Comparison of ENCODE assay signal across 8 mouse cellular contexts in genomic region chr17:28013259-28013875, GRCm38 (mm10).
DNase-seq lines count a peak whose midpoint lies in the region; ATAC-seq lines count a peak whose summit lies in the region.

No protein-coding gene starts in this region.

- no peaks in the 10 kb centered on the region for H3K9me3 ChIP-seq in heart, embryonic 16.5 days (replicated peaks; ENCODE audit: control insufficient read depth, low read length)

- H3K4me3 ChIP-seq in heart, embryonic 16.5 days (ENCODE audit: low read length) = peak overlapping the region; percentile 22

- peak; percentile 43 to 48 for DNase-seq in urinary bladder, adult 18-20 months (ENCODE audit: low spot score in 2 of 2)
- no peak for DNase-seq in urinary bladder, adult 2 months (ENCODE audit: low spot score)
- DNase-seq in embryo, embryonic 9.5 days (ENCODE audit: extremely low spot score) = peak; percentile 79
- DNase-seq in kidney, postnatal 14 days = peak; percentile 87
- peak; percentile 90 for DNase-seq in lung, postnatal 25 days (ENCODE audit: low spot score)
- peak; percentile 93 for DNase-seq in retina, postnatal 1 day
- no peak for DNase-seq in cerebellum, adult 8-10 months

- peak overlapping the region; percentile 62 for H3K9ac ChIP-seq in heart, embryonic 16.5 days (ENCODE audit: low read length)

- WGBS in heart, embryonic 16.5 days = 10% methylated on average over 12 of the region's 12 CpGs

- H3K36me3 ChIP-seq in heart, embryonic 16.5 days (ENCODE audit: control insufficient read depth, insufficient read depth) = 0 out of 2 replicates have a peak, but pooled peaks cover 4% of the 10 kb centered on the region

- H3K4me1 ChIP-seq in heart, embryonic 16.5 days (ENCODE audit: control insufficient read depth, insufficient read depth, low read length) = peaks cover 67% of the 10 kb centered on the region

- ATAC-seq in heart, embryonic 16.5 days (replicated peaks; ENCODE audit: extremely low read depth, insufficient read depth, low FRiP score) = peak; percentile 81

- H3K27ac ChIP-seq in heart, embryonic 16.5 days (ENCODE audit: low read length) = peak overlapping the region; percentile 83

- peak overlapping the region; percentile 56 for H3K4me2 ChIP-seq in heart, embryonic 16.5 days (ENCODE audit: low read depth, low read length)

- no peaks in the 10 kb centered on the region for H3K27me3 ChIP-seq in heart, embryonic 16.5 days (ENCODE audit: control insufficient read depth, insufficient read depth, low read length)

Comparison
In these comparisons a context has a peak if more than half of its experiments do, and no peak if none do; other contexts are left out.
1. DNase-seq: peak in urinary bladder, adult 18-20 months (2 of 2), embryo, embryonic 9.5 days (single experiment), kidney, postnatal 14 days (single experiment), lung, postnatal 25 days (single experiment) and retina, postnatal 1 day (single experiment); none in urinary bladder, adult 2 months (single experiment) and cerebellum, adult 8-10 months (single experiment).